Mouse (Mus musculus) kidney, embryonic 16.5 days (tissue): ENCODE measurements around the gene Rps15. TPM values are rescaled to one million over a fixed set of nuclear protein-coding genes. Genes with fewer than 3 reads are reported as not detected.

Experiments
- ATAC-seq: fragments of 200-750 bp; cut with Nextera tagmentation; 2 replicates; pipeline ENCODE4 v1.8.0; 2017; ENCODE audit warnings: moderate TSS enrichment; ENCODE audit not compliant: low FRiP score, low TSS enrichment
- H3K27ac ChIP-seq: fragments of 300-500 bp; sonication (generic); 2 replicates; pipeline ENCODE4 v1.5.1; 2014; ENCODE audit warnings: low read length
- H3K27me3 ChIP-seq: fragments of 300-500 bp; sonication (generic); 2 replicates; pipeline ENCODE4 v1.6.1; 2014; ENCODE audit warnings: low read length, control low read depth, mixed read lengths; ENCODE audit not compliant: insufficient read depth
- H3K36me3 ChIP-seq: fragments of 300-500 bp; sonication (generic); 2 replicates; pipeline ENCODE4 v1.6.1; 2014; ENCODE audit warnings: low read length, control low read depth, mixed read lengths; ENCODE audit not compliant: insufficient read depth
- H3K4me1 ChIP-seq: fragments of 300-500 bp; sonication (generic); 2 replicates; pipeline ENCODE4 v1.6.1; 2014; ENCODE audit warnings: low read length, control low read depth, mixed read lengths; ENCODE audit not compliant: insufficient read depth
- H3K4me2 ChIP-seq: fragments of 300-500 bp; sonication (generic); replicated peaks from 2 replicates; pipeline ENCODE4 v1.6.1; 2014; ENCODE audit warnings: low read depth, low read length
- H3K4me3 ChIP-seq: fragments of 300-500 bp; sonication (generic); 2 replicates; pipeline ENCODE4 v1.5.1; 2014; ENCODE audit warnings: mild to moderate bottlenecking, low read length
- H3K9ac ChIP-seq: fragments of 300-500 bp; sonication (generic); replicated peaks from 2 replicates; pipeline ENCODE4 v1.6.1; 2014; ENCODE audit warnings: low read length
- H3K9me3 ChIP-seq: fragments of 300-500 bp; sonication (generic); 2 replicates; pipeline ENCODE4 v1.6.1; 2016; ENCODE audit warnings: low read length, control low read depth
- WGBS: fragments of 180-500 bp; shearing (Covaris S2); extraction: QIAGEN DNeasy Blood & Tissue Kit; methylation state at CpG from one replicate; pipeline ENCODE4 v1.1.7; 2014; 5-methylcytosine and 5-hydroxymethylcytosine counted together
- polyA plus RNA-seq: library from polyadenylated mRNA; unstranded; fragments of >200 nt; fragmentation: Nextera tagmentation; extraction: Ambion mirVana; gene quantifications from 2 replicates; pipeline ENCODE4 v1.2.1, GENCODE M21; 2015

Rps15 gene
- polyA plus RNA-seq, 1 experiment from 2014 or later, result 899 TPM

DNA sequence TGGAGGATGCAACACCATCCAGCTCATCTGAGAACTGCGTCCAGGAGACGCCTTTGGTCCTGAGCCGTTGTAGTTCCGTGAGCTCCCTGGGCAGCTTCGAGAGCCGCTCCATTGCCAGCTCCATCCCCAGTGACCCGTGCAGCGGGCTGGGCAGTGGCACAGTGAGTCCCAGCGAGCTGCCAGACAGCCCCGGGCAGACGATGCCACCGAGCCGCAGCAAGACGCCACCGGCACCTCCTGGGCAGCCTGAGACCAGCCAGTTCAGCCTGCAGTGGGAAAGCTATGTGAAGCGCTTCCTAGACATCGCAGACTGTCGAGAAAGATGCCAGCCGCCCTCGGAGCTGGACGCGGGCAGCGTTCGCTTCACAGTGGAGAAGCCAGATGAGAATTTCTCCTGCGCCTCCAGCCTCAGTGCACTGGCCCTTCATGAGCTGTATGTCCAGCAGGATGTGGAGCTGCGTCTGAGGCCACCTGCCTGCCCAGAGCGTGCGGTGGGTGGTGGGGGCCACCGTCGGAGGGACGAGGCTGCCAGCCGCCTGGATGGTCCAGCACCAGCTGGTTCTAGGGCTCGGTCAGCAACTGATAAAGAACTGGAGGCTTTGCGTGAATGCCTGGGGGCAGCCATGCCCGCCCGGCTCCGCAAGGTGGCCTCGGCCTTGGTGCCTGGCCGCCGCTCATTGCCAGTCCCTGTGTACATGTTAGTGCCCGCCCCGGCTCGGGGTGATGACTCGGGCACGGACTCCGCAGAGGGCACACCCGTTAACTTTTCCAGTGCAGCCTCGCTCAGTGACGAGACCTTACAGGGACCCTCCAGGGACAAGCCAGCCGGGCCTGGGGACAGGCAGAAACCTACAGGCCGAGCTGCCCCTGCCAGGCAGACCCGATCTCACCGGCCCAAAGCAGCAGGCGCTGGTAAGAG is 20.6 kb downstream of the Rps15 start:
- Histone ChIP-seq H3K4me2 (no peak overlapping the region), H3K4me3 (no peak overlapping the region), H3K27me3 (peaks cover 71% of the 10 kb centered on the region), H3K9ac (0 out of 2 replicates have a peak overlapping the region, but pooled peaks have one; percentile 16), H3K4me1 (peaks cover 13% of the 10 kb centered on the region; the same call in 1 of the 2 replicates), H3K27ac (no peak overlapping the region), H3K9me3 (no peaks in the 10 kb centered on the region), H3K36me3 (no peaks in the 10 kb centered on the region)
- 63% methylated on average over 54 of the region's 54 CpGs for WGBS
- no peak for ATAC-seq

DNA sequence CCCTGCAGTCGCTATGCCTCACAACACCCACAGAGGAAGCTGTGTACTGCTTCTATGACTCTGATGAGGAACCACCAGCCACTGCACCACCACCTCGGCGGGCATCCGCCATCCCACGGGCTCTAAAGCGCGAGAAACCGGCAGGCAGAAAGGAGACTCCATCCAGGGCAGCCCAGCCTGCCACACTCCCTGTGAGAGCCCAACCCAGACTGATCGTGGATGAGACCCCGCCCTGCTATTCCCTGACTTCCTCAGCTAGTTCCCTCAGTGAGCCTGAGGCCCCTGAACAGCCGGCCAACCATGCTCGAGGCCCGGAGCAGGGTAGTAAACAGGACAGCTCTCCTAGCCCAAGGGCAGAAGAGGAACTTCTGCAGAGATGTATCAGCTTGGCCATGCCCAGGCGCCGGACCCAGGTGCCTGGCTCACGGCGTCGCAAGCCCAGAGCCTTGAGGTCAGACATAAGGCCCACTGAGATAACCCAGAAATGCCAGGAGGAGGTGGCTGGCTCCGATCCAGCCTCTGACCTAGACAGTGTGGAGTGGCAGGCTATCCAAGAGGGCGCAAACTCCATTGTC is 21.5 kb downstream of the Rps15 start:
- no peaks in the 10 kb centered on the region for H3K36me3 ChIP-seq
- peak overlapping the region; percentile 31; the same call in 1 of the 2 replicates for H3K9ac ChIP-seq
- peaks cover 13% of the 10 kb centered on the region; the same call in 1 of the 2 replicates for H3K4me1 ChIP-seq
- no peak overlapping the region for H3K4me3 ChIP-seq
- H3K27ac ChIP-seq, result no peak overlapping the region
- WGBS, result 40% methylated on average over 20 of the region's 20 CpGs
- no peak overlapping the region for H3K4me2 ChIP-seq
- ATAC-seq, result no peak; the same call in 1 of the 2 replicates
- H3K9me3 ChIP-seq, result no peaks in the 10 kb centered on the region
- H3K27me3 ChIP-seq, result peaks cover 71% of the 10 kb centered on the region

DNA sequence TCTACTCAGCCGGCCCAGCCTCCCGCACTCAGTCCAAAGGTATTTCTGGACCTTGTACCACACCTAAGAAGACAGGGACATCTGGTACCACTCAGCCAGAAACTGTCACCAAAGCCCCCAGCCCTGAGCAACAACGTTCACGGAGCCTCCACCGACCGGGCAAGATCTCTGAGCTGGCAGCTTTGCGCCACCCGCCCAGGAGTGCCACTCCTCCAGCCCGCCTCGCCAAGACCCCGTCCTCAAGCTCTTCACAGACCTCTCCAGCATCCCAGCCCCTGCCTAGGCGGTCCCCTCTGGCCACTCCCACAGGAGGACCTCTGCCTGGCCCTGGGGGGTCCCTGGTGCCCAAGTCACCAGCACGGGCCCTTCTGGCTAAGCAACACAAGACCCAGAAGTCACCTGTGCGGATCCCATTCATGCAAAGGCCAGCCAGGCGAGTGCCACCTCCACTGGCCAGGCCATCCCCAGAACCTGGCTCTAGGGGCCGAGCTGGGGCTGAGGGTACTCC is 22.3 kb downstream of the Rps15 start:
- H3K9ac ChIP-seq, result no peak overlapping the region; the same call in 1 of the 2 replicates
- 42% methylated on average over 16 of the region's 16 CpGs for whole genome bisulfite sequencing
- 0 out of 2 replicates have a peak, but pooled peaks cover 4% of the 10 kb centered on the region for H3K36me3 ChIP-seq
- H3K27me3 ChIP-seq, result peaks cover 68% of the 10 kb centered on the region
- no peak for ATAC-seq
- no peak overlapping the region for H3K4me3 ChIP-seq
- H3K9me3 ChIP-seq, result no peaks in the 10 kb centered on the region
- peaks cover 16% of the 10 kb centered on the region for H3K4me1 ChIP-seq
- H3K4me2 ChIP-seq, result no peak overlapping the region
- no peak overlapping the region for H3K27ac ChIP-seq

DNA sequence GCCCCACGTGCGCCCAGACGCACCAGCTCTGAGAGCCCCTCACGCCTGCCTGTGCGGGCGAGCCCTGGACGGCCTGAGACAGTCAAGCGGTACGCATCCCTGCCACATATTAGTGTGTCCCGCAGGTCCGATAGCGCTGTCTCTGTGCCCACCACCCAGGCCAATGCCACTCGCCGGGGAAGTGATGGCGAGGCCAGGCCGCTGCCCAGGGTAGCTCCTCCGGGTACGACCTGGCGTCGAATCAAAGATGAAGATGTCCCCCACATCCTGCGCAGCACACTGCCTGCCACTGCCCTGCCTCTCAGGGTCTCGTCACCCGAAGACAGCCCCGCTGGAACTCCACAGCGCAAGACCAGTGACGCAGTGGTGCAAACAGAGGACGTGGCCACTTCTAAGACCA is 23.1 kb downstream of the Rps15 start:
- ATAC-seq, result no peak
- WGBS, result 34% methylated on average over 27 of the region's 27 CpGs
- H3K4me2 ChIP-seq, result no peak overlapping the region
- no peaks in the 10 kb centered on the region for H3K9me3 ChIP-seq
- H3K9ac ChIP-seq, result peak overlapping the region; percentile 23; the same call in 1 of the 2 replicates
- peaks cover 67% of the 10 kb centered on the region for H3K27me3 ChIP-seq
- H3K27ac ChIP-seq, result no peak overlapping the region
- 0 out of 2 replicates have a peak, but pooled peaks cover 4% of the 10 kb centered on the region for H3K36me3 ChIP-seq
- no peak overlapping the region for H3K4me3 ChIP-seq
- H3K4me1 ChIP-seq, result peaks cover 20% of the 10 kb centered on the region

DNA sequence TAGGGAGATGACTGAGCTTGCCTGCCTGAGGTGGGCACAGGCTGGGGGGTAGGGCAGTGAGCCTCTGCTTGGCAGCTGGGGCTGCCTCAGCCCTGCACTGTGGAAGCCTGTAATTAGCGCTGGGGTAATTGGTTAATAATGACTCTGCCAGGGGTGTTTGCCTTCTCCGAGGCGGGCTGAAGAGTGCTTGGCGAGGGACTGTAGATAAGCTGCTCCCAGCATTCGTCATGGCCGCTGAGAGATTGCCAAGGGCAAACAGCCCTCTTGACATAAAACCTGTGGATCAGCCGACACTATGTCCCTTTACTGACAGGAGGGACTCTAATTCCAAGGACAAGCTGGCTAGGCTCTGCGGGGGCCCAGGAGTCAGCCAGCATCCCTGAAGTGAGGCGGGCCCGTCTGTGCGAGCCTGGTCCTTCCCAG is 24.1 kb downstream of the Rps15 start:
- Histone ChIP-seq H3K27ac (no peak overlapping the region), H3K4me3 (no peak overlapping the region), H3K9ac (0 out of 2 replicates have a peak overlapping the region, but pooled peaks have one; percentile 22), H3K36me3 (0 out of 2 replicates have a peak, but pooled peaks cover 4% of the 10 kb centered on the region), H3K27me3 (peaks cover 63% of the 10 kb centered on the region), H3K4me2 (no peak overlapping the region), H3K9me3 (no peaks in the 10 kb centered on the region), H3K4me1 (peaks cover 20% of the 10 kb centered on the region)
- WGBS, result 22% methylated on average over 11 of the region's 11 CpGs
- no peak for ATAC-seq

DNA sequence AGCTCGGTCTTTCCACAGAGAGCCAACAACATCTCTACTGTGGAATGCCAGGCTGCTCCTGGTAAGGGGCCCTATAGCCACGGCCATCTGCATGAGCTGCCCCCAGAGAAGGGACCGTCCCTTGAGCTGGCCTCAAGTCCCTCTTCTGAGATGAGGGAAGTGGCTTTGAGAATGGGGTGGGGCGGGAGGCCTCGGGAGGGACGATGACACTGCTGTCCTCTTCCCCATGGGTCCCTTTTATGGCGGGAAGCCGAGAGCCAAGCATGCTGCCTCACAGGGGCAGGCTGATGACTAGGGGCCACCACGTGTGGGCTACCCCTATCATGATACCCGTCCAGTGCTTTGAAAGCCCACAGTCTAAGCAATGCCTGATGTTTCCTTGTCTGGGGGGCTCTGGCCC is 24.8 kb downstream of the Rps15 start:
- H3K4me2 ChIP-seq, result no peak overlapping the region
- no peaks in the 10 kb centered on the region for H3K9me3 ChIP-seq
- H3K4me3 ChIP-seq, result no peak overlapping the region
- H3K27ac ChIP-seq, result no peak overlapping the region
- WGBS, result 42% methylated on average over 10 of the region's 10 CpGs
- no peak overlapping the region for H3K9ac ChIP-seq
- peaks cover 20% of the 10 kb centered on the region for H3K4me1 ChIP-seq
- 0 out of 2 replicates have a peak, but pooled peaks cover 4% of the 10 kb centered on the region for H3K36me3 ChIP-seq
- H3K27me3 ChIP-seq, result peaks cover 56% of the 10 kb centered on the region
- no peak for ATAC-seq

DNA sequence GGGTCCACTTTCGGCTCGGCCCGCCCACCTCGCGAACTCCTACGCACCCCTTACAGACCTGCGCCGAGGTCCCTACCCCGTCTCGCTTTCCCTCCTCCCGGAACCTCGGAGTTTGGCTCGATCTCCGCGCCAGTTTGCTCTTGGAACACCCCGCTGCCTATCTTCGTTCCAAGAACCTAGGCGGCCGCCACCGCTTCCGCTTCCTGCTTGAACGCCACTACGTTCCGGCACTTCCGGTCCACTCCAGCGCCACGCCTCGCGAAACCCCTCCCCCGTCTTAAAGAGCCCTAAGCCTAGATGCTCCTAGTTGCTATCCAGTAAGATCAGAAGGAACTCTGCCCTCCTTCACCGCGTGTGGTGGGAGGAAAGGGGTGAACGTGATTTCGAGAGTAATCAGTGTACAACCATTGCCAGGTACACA is 28.1 kb downstream of the Rps15 start, which contains the start of gene 2310011J03Rik:
Gene 2310011J03Rik, minus strand, starts transcription at position 198 of the 421 bp plus-strand sequence.
- H3K36me3 ChIP-seq, result 0 out of 2 replicates have a peak, but pooled peaks cover 4% of the 10 kb centered on the region
- H3K9me3 ChIP-seq, result no peaks in the 10 kb centered on the region
- H3K4me2 ChIP-seq, result peak within 1 kb of the TSS; percentile 87
- peaks cover 25% of the 10 kb centered on the region for H3K4me1 ChIP-seq
- peak within 1 kb of the TSS; percentile 56; the same call in 1 of the 2 replicates for H3K27ac ChIP-seq
- peak; percentile 44 for ATAC-seq
- WGBS, result under 1% methylated on average over 34 of the region's 34 CpGs
- H3K4me3 ChIP-seq, result peak within 1 kb of the TSS; percentile 86
- peak within 1 kb of the TSS; percentile 84 for H3K9ac ChIP-seq
- peaks cover 23% of the 10 kb centered on the region for H3K27me3 ChIP-seq

DNA sequence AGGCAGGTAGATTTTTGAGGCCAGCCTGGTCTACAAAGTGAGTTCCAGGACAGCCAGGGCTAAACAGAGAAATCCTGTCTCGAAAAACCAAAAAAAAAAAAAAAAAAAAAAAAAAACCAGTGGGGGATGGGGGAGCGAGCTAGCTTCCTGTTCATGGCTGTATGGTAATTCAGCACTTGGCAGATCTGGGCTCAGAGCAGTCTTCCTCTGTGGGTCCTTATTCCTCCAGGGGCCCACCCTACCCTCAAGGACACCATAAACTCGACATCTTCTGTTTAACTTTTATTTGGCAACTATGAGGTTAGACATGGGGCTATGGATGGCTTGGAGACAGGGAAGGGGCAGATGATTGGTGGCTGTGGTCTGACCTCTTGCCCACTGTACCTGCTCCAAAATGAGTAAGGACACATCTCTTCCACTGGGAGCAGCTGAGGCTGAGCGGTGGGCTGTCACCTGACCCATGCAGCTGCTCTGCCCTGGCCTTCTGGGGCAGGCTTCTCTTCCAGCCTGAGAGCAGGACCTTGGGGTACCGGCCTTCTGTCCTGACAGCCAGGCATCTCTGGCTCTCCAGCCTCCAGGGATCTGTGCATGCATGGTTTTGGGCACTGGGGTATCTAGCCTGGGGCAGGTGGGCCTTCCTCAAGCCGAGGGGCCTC is 28.9 kb downstream of the Rps15 start:
- H3K4me1 ChIP-seq, result peaks cover 25% of the 10 kb centered on the region
- H3K36me3 ChIP-seq, result 0 out of 2 replicates have a peak, but pooled peaks cover 4% of the 10 kb centered on the region
- no peak for ATAC-seq
- whole genome bisulfite sequencing, result 74% methylated on average over 6 of the region's 6 CpGs
- no peak overlapping the region for H3K4me3 ChIP-seq
- no peak overlapping the region for H3K27ac ChIP-seq
- H3K9me3 ChIP-seq, result no peaks in the 10 kb centered on the region
- peaks cover 15% of the 10 kb centered on the region for H3K27me3 ChIP-seq
- H3K9ac ChIP-seq, result no peak overlapping the region
- H3K4me2 ChIP-seq, result no peak overlapping the region
